Mouse (Mus musculus): Measurements from ENCODE around the gene Gale. TPM values are rescaled to one million over a fixed set of nuclear protein-coding genes. Genes with fewer than 3 reads are reported as not detected.
A peak's percentile ranks its signal among the peaks of the same experiment; 100 is the strongest.
"Not testable (repeated sequence)": the region's sequence is repeated elsewhere in the genome, so short reads cannot be mapped to it uniquely, and the experiment has no call there.

Gale gene
- total and polyA plus RNA-seq, 3 experiments, result 23.8 to 40.5 (median 32.9) TPM

GRCm38 (mm10) chr4:135938858-135939257 lies 24.7 kb upstream of the Gale start:
- Histone ChIP-seq H3K27me3 (replicated peaks) (no peaks in the 10 kb centered on the region), H3K4me2 (ENCODE audit: insufficient read depth, low read depth, poor library complexity, severe bottlenecking) (no peak overlapping the region), H3K9me3 (replicated peaks; ENCODE audit: low read length) (no peaks in the 10 kb centered on the region), H3K79me2 (replicated peaks; ENCODE audit: control insufficient read depth, extremely low read depth, insufficient read depth, poor library complexity, severe bottlenecking) (no peaks in the 10 kb centered on the region), H3K4me3 (replicated peaks in 1 of 3; ENCODE audit: low read depth in 2 of 3, low read length in 2 of 3, poor library complexity in 1 of 3) (no peak overlapping the region), H3K36me3 (replicated peaks in 1 of 2; ENCODE audit: control insufficient read depth in 1 of 2, insufficient read depth in 1 of 2, low read length in 1 of 2) (peaks cover 48 to 78% of the 10 kb centered on the region in 2 experiments), H3K27ac (ENCODE audit: insufficient read depth, low read depth) (no peak overlapping the region), H3K9ac (ENCODE audit: insufficient read depth, low read depth) (no peak overlapping the region), H3K4me1 (ENCODE audit: control insufficient read depth in 1 of 2, insufficient read depth in 2 of 2) (peaks cover 0 to 11% of the 10 kb centered on the region in 2 experiments; a peak in 2 of 4 replicates)
- no peak for DNase-seq (ENCODE audit: extremely low read depth)
- TF ChIP-seq CHD2 (IDR thresholded peaks at IDR 0.05; ENCODE audit: low read length), result no peak
- TF ChIP-seq HCFC1 (IDR thresholded peaks at IDR 0.05; ENCODE audit: low read depth, low read length), result no peak
- TF ChIP-seq ZNF384 (IDR thresholded peaks at IDR 0.05; ENCODE audit: low read depth, low read length), result no peak
- no peak for TF ChIP-seq TCF12 (IDR thresholded peaks at IDR 0.05; ENCODE audit: low read depth, low read length)
- no peak for TF ChIP-seq IRF4 (IDR thresholded peaks at IDR 0.05; ENCODE audit: low read depth, low read length)
- TF ChIP-seq SMC3 (IDR thresholded peaks at IDR 0.05; ENCODE audit: low read depth, low read length), result no peak
- TF ChIP-seq MYC (IDR thresholded peaks at IDR 0.05; ENCODE audit: low read depth, low read length), result no peak
- TF ChIP-seq NELFE (IDR thresholded peaks at IDR 0.05; ENCODE audit: low read depth, low read length), result no peak
- TF ChIP-seq RAD21 (IDR thresholded peaks at IDR 0.05; ENCODE audit: low read depth, low read length), result no peak
- TF ChIP-seq EP300 (IDR thresholded peaks at IDR 0.05; ENCODE audit: low read length), result no peak
- no peak for TF ChIP-seq ZKSCAN1 (IDR thresholded peaks at IDR 0.05; ENCODE audit: borderline replicate concordance, low read depth, low read length)
- no peak for TF ChIP-seq USF1 (IDR thresholded peaks at IDR 0.05; ENCODE audit: low read depth, low read length)
- no peak for TF ChIP-seq MEF2A (IDR thresholded peaks at IDR 0.05; ENCODE audit: borderline replicate concordance, low read depth, low read length)
- TF ChIP-seq RCOR1 (conservative IDR thresholded peaks at IDR 0.05; ENCODE audit: low read depth, low read length), result no peak
- no peak for TF ChIP-seq UBTF (IDR thresholded peaks at IDR 0.05; ENCODE audit: low read depth, low read length)
- no peak for TF ChIP-seq CTCF (conservative IDR thresholded peaks at IDR 0.05 in 1 of 2, IDR thresholded peaks at IDR 0.05 in 1 of 2; ENCODE audit: low read depth in 2 of 2, low read length in 2 of 2)
- dilution Hi-C loops (cut with MboI; ENCODE audit: extremely low pct_ligation_motif_present, extremely low pct_unique_long_range_greater_than_20kb, low sequenced_read_pairs), result no loop called here
- in situ Hi-C loops (cut with MboI; ENCODE audit: low pct_ligation_motif_present, low pct_unique_long_range_greater_than_20kb, low sequenced_read_pairs), result no loop called here

DNA sequence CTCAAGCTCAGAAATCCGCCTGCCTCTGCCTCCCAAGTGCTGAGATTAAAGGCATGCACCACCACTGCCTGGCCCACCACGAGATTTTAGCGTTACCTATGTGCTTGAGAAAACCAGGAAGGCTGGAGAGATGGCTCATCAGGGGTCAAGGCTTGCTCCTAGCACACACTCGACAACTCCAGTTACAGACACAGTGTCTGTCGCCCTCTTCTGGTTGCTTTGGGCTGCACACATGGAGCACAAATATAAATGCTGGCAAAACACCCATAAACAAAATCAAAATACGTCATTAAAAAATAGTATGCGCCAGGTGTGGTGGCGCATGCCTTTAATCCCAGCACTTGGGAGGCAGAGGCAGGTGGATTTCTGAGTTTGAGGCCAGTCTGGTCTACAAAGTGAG lies 22.5 kb upstream of the Gale start:
- H3K36me3 ChIP-seq (replicated peaks in 1 of 2; ENCODE audit: control insufficient read depth in 1 of 2, insufficient read depth in 1 of 2, low read length in 1 of 2), result peaks cover 33 to 62% of the 10 kb centered on the region in 2 experiments
- DNase-seq (ENCODE audit: extremely low read depth), result not testable (repeated sequence)

More for the DNA sequence above, 22.5 kb upstream of the Gale start:
- in situ Hi-C loops (cut with MboI; ENCODE audit: low pct_ligation_motif_present, low pct_unique_long_range_greater_than_20kb, low sequenced_read_pairs), result loop anchor here (10.0 kb wide), 1 partner anchor 56 kb away; no protein-coding TSS in a partner anchor
- dilution Hi-C loops (cut with MboI; ENCODE audit: extremely low pct_ligation_motif_present, extremely low pct_unique_long_range_greater_than_20kb, low sequenced_read_pairs); H3K27ac ChIP-seq (ENCODE audit: insufficient read depth, low read depth); H3K79me2 ChIP-seq (replicated peaks; ENCODE audit: control insufficient read depth, extremely low read depth, insufficient read depth, poor library complexity, severe bottlenecking); H3K27me3 ChIP-seq (replicated peaks); H3K4me3 ChIP-seq (replicated peaks in 1 of 3; ENCODE audit: low read depth in 2 of 3, low read length in 2 of 3, poor library complexity in 1 of 3); H3K4me2 ChIP-seq (ENCODE audit: insufficient read depth, low read depth, poor library complexity, severe bottlenecking); H3K9ac ChIP-seq (ENCODE audit: insufficient read depth, low read depth); H3K9me3 ChIP-seq (replicated peaks; ENCODE audit: low read length): not testable (repeated sequence)
- peaks cover 3 to 16% of the 10 kb centered on the region in 2 experiments; a peak in 3 of 4 replicates for H3K4me1 ChIP-seq (ENCODE audit: control insufficient read depth in 1 of 2, insufficient read depth in 2 of 2)
- TF ChIP-seq CTCF (conservative IDR thresholded peaks at IDR 0.05 in 1 of 2, IDR thresholded peaks at IDR 0.05 in 1 of 2; ENCODE audit: low read depth in 2 of 2, low read length in 2 of 2) (peak in 1 of 2 experiments; percentile 50; a peak in 2 of 4 replicates), RAD21 (IDR thresholded peaks at IDR 0.05; ENCODE audit: low read depth, low read length) (peak; percentile 21), SMC3 (IDR thresholded peaks at IDR 0.05; ENCODE audit: low read depth, low read length) (peak; percentile 17; the same call in 1 of the 2 replicates)

All from CH12.LX (cell line).